Mouse (Mus musculus) forebrain, postnatal 0 days (tissue): ENCODE data around the gene Utp6. TPM values are rescaled to one million over a fixed set of nuclear protein-coding genes. Genes with fewer than 3 reads are reported as not detected.

Experiments
- ATAC-seq: fragments of 200-750 bp; cut with Nextera tagmentation; 2 replicates; pipeline ENCODE4 v1.8.0; 2017; ENCODE audit warnings: mild to moderate bottlenecking, moderate library complexity
- DNase-seq: peaks from one replicate; pipeline ENCODE4 v3.0.0-alpha.2; 2015
- H3K27ac ChIP-seq: fragments of 300-500 bp; sonication (generic); 2 replicates; pipeline ENCODE4 v1.5.1; 2014; ENCODE audit warnings: low read depth, mild to moderate bottlenecking, antibody characterized with exemption, low read length, moderate library complexity, mixed read lengths
- H3K27me3 ChIP-seq: fragments of 300-500 bp; sonication (generic); 2 replicates; pipeline ENCODE4 v1.6.1; 2014; ENCODE audit warnings: mild to moderate bottlenecking, low read length, mixed read lengths; ENCODE audit not compliant: insufficient read depth
- H3K36me3 ChIP-seq: fragments of 300-500 bp; sonication (generic); 2 replicates; pipeline ENCODE4 v1.6.1; 2014; ENCODE audit warnings: mild to moderate bottlenecking, moderate library complexity; ENCODE audit not compliant: insufficient read depth
- H3K4me1 ChIP-seq: fragments of 300-500 bp; sonication (generic); 2 replicates; pipeline ENCODE4 v1.6.1; 2014; ENCODE audit warnings: antibody characterized with exemption; ENCODE audit not compliant: insufficient read depth
- H3K4me2 ChIP-seq: fragments of 300-500 bp; sonication (generic); 2 replicates; pipeline ENCODE4 v1.6.1; 2014; ENCODE audit warnings: low read depth, mild to moderate bottlenecking, moderate library complexity
- H3K4me3 ChIP-seq: fragments of 300-500 bp; sonication (generic); 2 replicates; pipeline ENCODE4 v1.5.1; 2014; ENCODE audit warnings: low read depth, low read length, mixed read lengths
- H3K9ac ChIP-seq: fragments of 300-500 bp; sonication (generic); 2 replicates; pipeline ENCODE4 v1.6.1; 2014; ENCODE audit warnings: mild to moderate bottlenecking
- H3K9me3 ChIP-seq: fragments of 300-500 bp; sonication (generic); 2 replicates; pipeline ENCODE4 v1.6.1; 2016; ENCODE audit warnings: low read length
- CTCF ChIP-seq: sonication (generic); IDR thresholded peaks from 2 replicates; pipeline ENCODE4 v1.5.1; 2016; ENCODE audit warnings: antibody characterized with exemption, control low read depth, low read depth
- WGBS: fragments of 180-500 bp; shearing (Covaris S2); extraction: QIAGEN DNeasy Blood & Tissue Kit; methylation state at CpG from one replicate; pipeline ENCODE4 v1.1.7; 2014; 5-methylcytosine and 5-hydroxymethylcytosine counted together
- polyA plus RNA-seq: library from polyadenylated mRNA; unstranded; fragments of >200 nt; fragmentation: Nextera tagmentation; extraction: Ambion mirVana; gene quantifications from 2 replicates; pipeline ENCODE4 v1.2.1, GENCODE M21; 2015
- total RNA-seq: library from RNA; depleted of rRNA; stranded (reverse); fragments of >200 nt; gene quantifications from 2 replicates; pipeline ENCODE4 v1.2.3, GENCODE M21; 2014

The Utp6 gene
- total and polyA plus RNA-seq, 2 experiments from 2014 or later = 29.4 to 30.7 TPM

GRCm38 (mm10) chr11:79975377-79975776 lies 13.2 kb upstream of the Utp6 start:
- Histone ChIP-seq H3K27ac (no peak overlapping the region), H3K9ac (no peak overlapping the region), H3K9me3 (no peaks in the 10 kb centered on the region), H3K36me3 (no peaks in the 10 kb centered on the region), H3K4me2 (no peak overlapping the region), H3K27me3 (no peaks in the 10 kb centered on the region), H3K4me1 (peaks cover 5% of the 10 kb centered on the region), H3K4me3 (no peak overlapping the region)
- DNase-seq (no peak), ATAC-seq (no peak)
- 37% methylated on average over 2 of the region's 2 CpGs for WGBS
- TF ChIP-seq CTCF = no peak

DNA sequence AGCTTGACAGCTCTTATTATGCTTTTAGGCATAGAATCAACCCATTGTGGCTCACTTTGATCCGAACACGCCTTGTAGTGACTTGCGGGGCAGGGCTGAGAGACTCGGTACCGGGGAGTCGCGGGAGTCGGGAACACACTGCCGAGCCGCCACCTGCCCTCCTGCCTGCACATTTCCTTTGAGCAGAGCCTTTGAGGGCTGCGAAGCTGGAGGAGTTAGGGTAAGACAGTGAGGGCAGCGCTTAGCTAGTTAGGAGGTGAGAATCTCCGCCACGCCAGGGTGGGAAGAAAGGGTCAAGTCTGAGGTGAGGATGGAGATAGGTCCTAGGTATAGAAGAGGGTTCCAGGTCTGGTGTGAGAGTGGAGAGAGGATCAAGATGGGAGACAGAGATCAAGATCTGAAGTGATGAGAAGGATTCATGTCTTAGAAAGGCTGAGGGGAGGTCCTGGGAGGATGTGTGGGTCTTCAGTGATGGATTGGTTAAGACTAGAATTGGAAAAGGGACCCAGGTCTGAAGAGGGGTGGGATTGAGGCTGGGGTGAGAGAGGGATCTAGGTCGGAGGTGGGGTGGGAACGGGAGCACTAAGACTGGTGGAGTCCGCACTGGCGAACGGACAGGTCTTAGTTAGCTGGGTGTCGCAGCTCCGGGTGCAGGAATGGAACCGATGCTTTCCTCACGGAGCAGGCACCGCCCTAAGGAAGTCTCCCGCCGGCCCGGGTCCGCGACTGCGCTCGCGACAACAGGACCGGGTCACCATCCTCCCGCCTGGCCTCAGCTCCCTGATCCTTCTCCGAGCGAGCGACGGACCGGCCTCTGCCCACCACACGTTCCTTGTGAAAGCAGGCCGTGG lies 11.7 kb upstream of the Utp6 start:
- TF ChIP-seq CTCF = no peak
- Histone ChIP-seq H3K27ac (peak overlapping the region; percentile 54; the same call in 1 of the 2 replicates), H3K9me3 (no peaks in the 10 kb centered on the region), H3K27me3 (no peaks in the 10 kb centered on the region), H3K36me3 (no peaks in the 10 kb centered on the region), H3K4me2 (peak overlapping the region; percentile 74), H3K4me3 (peak overlapping the region; percentile 61), H3K9ac (peak overlapping the region; percentile 62), H3K4me1 (peaks cover 5% of the 10 kb centered on the region)
- ATAC-seq (peak; percentile 68), DNase-seq (peak; percentile 60)
- WGBS = under 1% methylated on average over 41 of the region's 41 CpGs

DNA sequence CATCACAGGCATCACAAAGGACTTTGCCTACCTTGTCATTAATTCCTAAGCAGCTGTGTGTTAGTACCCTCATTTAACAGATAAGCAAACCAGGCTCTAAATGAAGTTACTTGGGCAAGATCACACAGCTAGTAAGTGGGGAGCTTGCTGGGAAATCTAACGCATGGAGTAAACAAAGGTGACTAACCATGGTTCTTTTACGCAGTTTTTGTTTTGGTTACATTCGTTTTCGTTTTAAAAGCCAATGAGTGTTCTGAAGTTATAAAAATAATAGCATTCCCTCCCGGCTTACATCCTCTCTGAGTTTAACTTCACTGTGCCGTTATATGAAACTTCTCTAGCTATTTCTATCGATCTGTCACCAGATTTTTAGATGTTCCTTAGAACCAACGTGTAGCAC lies 10.9 kb upstream of the Utp6 start:
- H3K4me1 ChIP-seq = peaks cover 5% of the 10 kb centered on the region
- H3K36me3 ChIP-seq = no peaks in the 10 kb centered on the region
- peak overlapping the region; percentile 62; the same call in 1 of the 2 replicates for H3K9ac ChIP-seq
- DNase-seq (peak; percentile 20), ATAC-seq (no peak)
- H3K4me3 ChIP-seq = peak overlapping the region; percentile 61
- H3K27ac ChIP-seq = no peak overlapping the region
- 13% methylated on average over 8 of the region's 8 CpGs for WGBS
- H3K4me2 ChIP-seq = peak overlapping the region; percentile 74
- TF ChIP-seq CTCF = no peak
- no peaks in the 10 kb centered on the region for H3K9me3 ChIP-seq
- no peaks in the 10 kb centered on the region for H3K27me3 ChIP-seq

DNA sequence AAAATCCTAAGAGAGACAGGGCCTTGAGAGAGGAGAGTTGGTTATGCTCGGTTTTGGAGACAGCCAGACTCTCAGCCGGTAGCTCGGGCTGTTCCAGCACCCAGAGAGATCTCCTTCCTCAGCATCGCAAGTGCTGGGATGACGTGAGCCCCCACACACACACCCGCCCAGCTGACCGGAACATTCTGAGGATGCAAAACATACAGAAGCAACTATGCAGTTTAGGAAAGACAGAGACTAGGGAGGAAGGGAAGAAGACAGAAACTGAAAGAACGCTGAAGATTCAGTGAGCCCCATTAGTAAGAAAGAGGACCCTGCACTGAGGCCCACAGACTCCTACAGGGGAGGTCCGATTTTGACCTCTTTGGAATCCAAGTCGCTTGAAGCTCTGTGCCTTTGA lies 5.6 kb upstream of the Utp6 start:
- Histone ChIP-seq H3K27me3 (no peaks in the 10 kb centered on the region), H3K36me3 (no peaks in the 10 kb centered on the region), H3K9me3 (no peaks in the 10 kb centered on the region), H3K4me2 (no peak overlapping the region), H3K4me1 (no peaks in the 10 kb centered on the region), H3K4me3 (no peak overlapping the region), H3K9ac (no peak overlapping the region), H3K27ac (no peak overlapping the region)
- TF ChIP-seq CTCF = no peak
- DNase-seq (no peak), ATAC-seq (no peak)
- 80% methylated on average over 10 of the region's 10 CpGs for WGBS

- Histone ChIP-seq H3K27me3 (no peaks in the 10 kb centered on the region), H3K9me3 (no peaks in the 10 kb centered on the region), H3K27ac (no peak overlapping the region), H3K4me2 (no peak overlapping the region), H3K36me3 (no peaks in the 10 kb centered on the region), H3K4me1 (0 out of 2 replicates have a peak, but pooled peaks cover 7% of the 10 kb centered on the region), H3K9ac (no peak overlapping the region), H3K4me3 (no peak overlapping the region)
- no peak for TF ChIP-seq CTCF
- 18% methylated on average over 8 of the region's 8 CpGs for WGBS
- ATAC-seq (no peak), DNase-seq (peak; percentile 73)
Measured at GRCm38 (mm10) chr11:79965896-79966295, 3.7 kb upstream of the Utp6 start.

DNA sequence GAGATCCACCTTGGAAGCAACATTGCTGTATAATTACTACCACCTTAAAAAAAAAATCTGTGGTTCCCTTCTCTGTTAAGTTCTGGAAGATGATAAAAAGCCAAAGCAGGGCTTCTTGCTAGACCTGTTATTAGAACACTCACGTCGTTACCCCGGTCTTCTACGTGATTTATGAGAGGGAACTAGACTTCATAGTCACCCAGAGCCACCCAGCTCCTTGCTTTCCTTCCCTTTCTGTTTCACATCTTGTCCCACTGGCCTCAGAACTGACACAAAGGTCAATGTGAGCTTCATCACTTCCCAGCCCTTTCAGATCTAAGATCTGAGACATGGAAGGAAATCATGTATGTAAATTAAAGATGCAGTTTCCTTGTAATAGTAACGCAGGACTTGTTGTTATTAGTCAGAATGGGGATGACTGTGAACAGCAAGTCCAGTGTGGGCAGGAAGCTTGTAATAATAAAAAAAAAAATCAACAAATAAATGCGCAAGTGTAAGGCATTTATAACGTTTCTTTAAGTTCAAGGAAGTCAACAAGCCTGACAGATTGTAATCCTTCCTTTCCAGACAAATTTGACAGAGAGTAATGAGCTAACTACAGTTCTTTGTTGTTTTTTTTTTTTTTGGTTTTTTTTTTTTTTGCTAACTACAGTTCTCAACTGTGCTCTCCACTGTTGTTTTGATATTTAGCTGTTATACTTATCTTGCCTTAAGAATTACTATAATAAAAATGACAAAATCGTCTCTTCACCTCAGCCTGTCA lies 1.2 kb upstream of the Utp6 start:
- no peak for TF ChIP-seq CTCF
- no peak overlapping the region for H3K9ac ChIP-seq
- ATAC-seq (no peak), DNase-seq (no peak)
- no peaks in the 10 kb centered on the region for H3K9me3 ChIP-seq
- 0 out of 2 replicates have a peak, but pooled peaks cover 7% of the 10 kb centered on the region for H3K4me1 ChIP-seq
- WGBS = 53% methylated on average over 8 of the region's 8 CpGs
- peaks cover 11% of the 10 kb centered on the region for H3K36me3 ChIP-seq
- H3K27ac ChIP-seq = no peak overlapping the region
- no peaks in the 10 kb centered on the region for H3K27me3 ChIP-seq
- H3K4me3 ChIP-seq = no peak overlapping the region
- H3K4me2 ChIP-seq = no peak overlapping the region

- TF ChIP-seq CTCF = no peak
- H3K9ac ChIP-seq = peak overlapping the region; percentile 48
Measured at GRCm38 (mm10) chr11:79962877-79963183, 640 bp upstream of the Utp6 start.

More at GRCm38 (mm10) chr11:79962877-79963183, 640 bp upstream of the Utp6 start:
- H3K27me3 ChIP-seq = no peaks in the 10 kb centered on the region
- DNase-seq (no peak), ATAC-seq (no peak; the same call in 1 of the 2 replicates)
- H3K27ac ChIP-seq = no peak overlapping the region
- H3K36me3 ChIP-seq = peaks cover 17% of the 10 kb centered on the region
- no peaks in the 10 kb centered on the region for H3K9me3 ChIP-seq
- peak overlapping the region; percentile 79 for H3K4me3 ChIP-seq
- 4% methylated on average over 9 of the region's 9 CpGs for WGBS
- H3K4me2 ChIP-seq = peak overlapping the region; percentile 85
- H3K4me1 ChIP-seq = 0 out of 2 replicates have a peak, but pooled peaks cover 7% of the 10 kb centered on the region
